Mouse (Mus musculus) MEL (cell line): ENCODE measurements around the gene Xndc1.

Experiments used
- CTCF ChIP-seq, 3 experiments: IDR thresholded peaks in 2 of 3; conservative IDR thresholded peaks in 1 of 3; 2 replicates each; pipeline ENCODE4 v1.5.1; 2011 to 2012; ENCODE audit warnings: low read length in 3 of 3, low read depth in 2 of 3, mild to moderate bottlenecking in 2 of 3, improper control_type of control experiment in 1 of 3, inconsistent platforms in 1 of 3, mixed read lengths in 1 of 3, moderate library complexity in 1 of 3; ENCODE audit not compliant: control insufficient read depth in 1 of 3, insufficient read depth in 1 of 3, poor library complexity in 1 of 3, severe bottlenecking in 1 of 3
- ETS1 ChIP-seq: IDR thresholded peaks from 2 replicates; pipeline ENCODE4 v1.6.1; 2012; ENCODE audit warnings: low read depth, mild to moderate bottlenecking, inconsistent platforms, low read length, improper control_type of control experiment, moderate library complexity
- MAFK ChIP-seq: IDR thresholded peaks from 2 replicates; pipeline ENCODE4 v1.6.1; 2011; ENCODE audit warnings: low read depth, mild to moderate bottlenecking, low read length, improper control_type of control experiment, borderline replicate concordance
- MAZ ChIP-seq: IDR thresholded peaks from 2 replicates; pipeline ENCODE4 v1.6.1; 2012; ENCODE audit warnings: low read depth, mild to moderate bottlenecking, inconsistent platforms, low read length, improper control_type of control experiment
- NRF1 ChIP-seq: IDR thresholded peaks from 2 replicates; pipeline ENCODE4 v1.6.1; 2014; ENCODE audit warnings: low read depth, mild to moderate bottlenecking, inconsistent platforms, low read length, improper control_type of control experiment, moderate library complexity; ENCODE audit not compliant: poor library complexity, insufficient read depth, severe bottlenecking
- POLR2A ChIP-seq, 2 experiments: IDR thresholded peaks; 2 replicates each; pipeline ENCODE4 v1.6.1; 2011 to 2012; ENCODE audit warnings: low read length in 2 of 2, mild to moderate bottlenecking in 2 of 2, control low read depth in 1 of 2, improper control_type of control experiment in 1 of 2, low read depth in 1 of 2, moderate library complexity in 1 of 2; ENCODE audit not compliant: control insufficient read depth in 1 of 2, insufficient read depth in 1 of 2, poor library complexity in 1 of 2
- POLR2AphosphoS2 ChIP-seq: IDR thresholded peaks from 2 replicates; pipeline ENCODE4 v1.6.1; 2011; ENCODE audit warnings: low read length, improper control_type of control experiment
- POLR2AphosphoS5 ChIP-seq: IDR thresholded peaks from 2 replicates; pipeline ENCODE4 v1.6.1; 2012; ENCODE audit warnings: low read depth, borderline replicate concordance, mild to moderate bottlenecking, inconsistent platforms, low read length, moderate library complexity, mixed read lengths
- SIN3A ChIP-seq: IDR thresholded peaks from 2 replicates; pipeline ENCODE4 v1.6.1; 2012; ENCODE audit warnings: low read length, improper control_type of control experiment, inconsistent platforms
- TCF12 ChIP-seq: IDR thresholded peaks from 2 replicates; pipeline ENCODE4 v1.6.1; 2014; ENCODE audit warnings: low read depth, mild to moderate bottlenecking, inconsistent platforms, low read length, improper control_type of control experiment, moderate library complexity
- USF1 ChIP-seq: IDR thresholded peaks from 2 replicates; pipeline ENCODE4 v1.6.1; 2014; ENCODE audit warnings: low read depth, mild to moderate bottlenecking, inconsistent platforms, low read length, improper control_type of control experiment, moderate library complexity

GRCm38 (mm10) chr7:102103555-102103954, 38.2 kb downstream of the Xndc1 start:
- TF ChIP-seq TCF12 (peak; percentile 69; the same call in 1 of the 2 replicates), ETS1 (peak; percentile 6; the same call in 1 of the 2 replicates), CTCF (IDR thresholded peaks at IDR 0.05 in 2 of 3, conservative IDR thresholded peaks at IDR 0.05 in 1 of 3; ENCODE audit: control insufficient read depth in 1 of 3, insufficient read depth in 1 of 3, low read depth in 2 of 3, low read length in 3 of 3, poor library complexity in 1 of 3, severe bottlenecking in 1 of 3) (no peak), MAZ (no peak), USF1 (peak; percentile 22; the same call in 1 of the 2 replicates), SIN3A (no peak), POLR2A (IDR thresholded peaks at IDR 0.05; ENCODE audit: control insufficient read depth in 1 of 2, insufficient read depth in 1 of 2, low read depth in 1 of 2, low read length in 2 of 2, poor library complexity in 1 of 2) (no peak), MAFK (no peak), POLR2AphosphoS2 (no peak), POLR2AphosphoS5 (no peak), NRF1 (no peak)
